Mouse (Mus musculus) lung, postnatal 0 days (tissue): ENCODE measurements at regions not wholly inside any gene's neighbourhood (a gene's known extent, or its start where the extent isn't known, plus 50 kb on each side); places are given as distances from the start of the nearest gene placed in this dataset.

Source experiments
- CTCF ChIP-seq: IDR thresholded peaks from 2 replicates; pipeline ENCODE4 v1.5.1; 2016; ENCODE audit warnings: antibody characterized with exemption, mild to moderate bottlenecking
- EP300 ChIP-seq: IDR thresholded peaks from 2 replicates; pipeline ENCODE4 v1.6.1; 2016; ENCODE audit warnings: antibody characterized with exemption, mild to moderate bottlenecking, control low read depth

DNA sequence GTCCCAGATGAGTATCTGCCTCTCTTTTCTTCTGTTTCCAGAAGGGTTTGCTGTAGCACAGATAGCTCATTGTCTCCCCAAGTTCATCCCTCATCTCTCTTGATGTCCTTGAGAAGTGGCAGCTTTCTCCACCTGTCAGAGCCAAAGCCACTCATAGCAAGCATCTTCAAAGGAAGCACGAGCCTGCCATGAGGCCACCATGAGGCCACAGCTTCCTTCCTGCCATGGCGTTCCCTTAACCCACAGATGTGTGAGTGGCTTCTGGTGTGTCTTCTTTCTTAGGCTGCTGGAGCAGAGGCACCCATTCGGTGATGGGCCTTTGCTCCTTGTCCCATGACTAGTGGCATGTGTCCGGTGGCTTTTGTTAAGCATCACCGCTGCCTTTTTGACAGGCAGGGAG lies 149.5 kb downstream of the Irx5 start:
- no peak for TF ChIP-seq CTCF
- TF ChIP-seq EP300, result no peak
